Mouse (Mus musculus): ENCODE data around the gene Pank4.

Gene Pank4

DNA sequence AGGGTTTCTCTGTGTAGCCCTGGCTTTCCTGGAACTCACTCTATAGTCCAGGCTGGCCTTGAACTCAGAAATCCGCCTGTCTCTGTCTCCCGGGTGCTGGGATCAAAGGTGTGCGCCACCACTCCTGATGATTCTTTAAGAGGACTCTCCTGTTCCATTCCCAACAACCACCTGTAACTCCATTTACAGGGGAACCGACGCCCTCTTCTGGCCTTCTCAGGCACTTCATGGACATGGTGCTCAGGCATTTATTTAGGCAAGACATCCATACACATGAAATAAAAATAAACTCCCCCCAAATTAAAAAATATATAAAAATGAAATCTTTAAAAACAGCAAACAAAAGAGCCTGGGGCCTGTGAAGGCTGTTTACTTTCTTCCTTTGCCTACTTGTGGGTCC is 3.2 kb downstream of the Pank4 start:
- peak; percentile 78 for DNase-seq (ENCODE audit: low spot score)

DNA sequence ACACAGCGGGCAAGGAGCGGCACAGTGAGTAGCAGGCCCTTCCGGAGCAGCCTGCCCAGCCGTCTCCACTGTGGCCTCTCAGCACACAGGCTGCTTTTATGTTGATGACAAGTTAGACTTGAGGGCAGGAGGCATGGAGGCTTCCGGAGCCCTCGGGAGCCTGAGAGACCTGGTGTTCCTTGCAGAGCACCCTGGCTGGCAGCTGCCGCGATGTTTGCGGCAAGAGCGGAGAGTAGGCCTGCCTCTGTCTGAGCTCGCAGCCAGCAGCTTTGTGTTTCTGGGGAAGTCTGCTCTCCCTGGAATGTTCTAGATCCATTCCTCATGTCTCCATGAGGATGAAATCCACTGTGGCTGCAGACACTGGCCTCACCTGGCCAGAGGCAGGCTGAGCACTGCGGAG is 8.6 kb downstream of the Pank4 start:
- no peak for DNase-seq (ENCODE audit: low spot score)

DNA sequence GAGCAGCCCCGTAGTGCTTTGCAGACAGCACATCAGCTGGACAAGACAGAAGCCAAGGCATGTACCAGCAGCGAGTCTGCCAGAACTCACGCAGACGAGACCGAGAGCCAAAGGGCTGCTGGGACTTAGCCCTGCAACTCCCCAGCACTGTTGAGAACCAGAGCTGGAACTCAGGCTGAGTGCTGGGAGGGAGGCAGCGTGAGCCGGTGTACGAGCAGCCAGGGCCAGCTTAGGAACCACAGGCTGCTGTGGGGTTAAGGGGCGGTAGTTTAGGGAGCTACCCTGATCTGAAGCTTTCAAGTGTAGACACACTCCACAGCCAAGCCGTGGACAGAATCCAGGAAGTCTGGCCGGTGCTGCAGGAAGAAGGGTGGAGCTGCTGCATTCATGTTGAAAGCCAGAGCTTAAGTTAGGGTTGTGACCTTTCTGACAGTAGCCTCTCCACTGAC is 10.3 kb downstream of the Pank4 start:
- no peak for DNase-seq (ENCODE audit: low spot score)

- no peak for DNase-seq (ENCODE audit: low spot score)
Observed at GRCm38 (mm10) chr4:154980110-154980509, 16.2 kb downstream of the Pank4 start.

DNA sequence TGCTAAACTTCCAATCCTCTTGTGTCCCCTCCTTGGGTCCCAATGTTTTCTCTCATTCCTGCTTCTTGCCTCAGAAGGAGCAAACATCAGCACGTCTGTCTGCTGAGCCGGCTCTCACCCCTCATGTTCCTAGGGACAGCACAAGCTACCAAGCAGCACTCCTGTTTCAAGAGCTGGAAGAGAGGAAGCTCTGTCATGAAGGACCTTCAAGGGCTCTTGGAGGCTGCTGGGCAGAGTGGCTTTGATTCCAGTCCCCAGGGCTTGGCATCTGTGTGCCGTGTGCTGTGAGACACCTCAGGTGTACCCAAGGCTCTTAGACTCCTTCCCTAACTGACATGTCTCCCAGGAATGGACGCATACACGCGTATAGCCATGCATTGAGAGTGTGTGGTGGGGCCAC is 17.2 kb downstream of the Pank4 start:
- DNase-seq (ENCODE audit: low spot score): no peak

GRCm38 (mm10) chr4:154981530-154981929 is 17.6 kb downstream of the Pank4 start:
- peak; percentile 80 for DNase-seq (ENCODE audit: low spot score)

DNA sequence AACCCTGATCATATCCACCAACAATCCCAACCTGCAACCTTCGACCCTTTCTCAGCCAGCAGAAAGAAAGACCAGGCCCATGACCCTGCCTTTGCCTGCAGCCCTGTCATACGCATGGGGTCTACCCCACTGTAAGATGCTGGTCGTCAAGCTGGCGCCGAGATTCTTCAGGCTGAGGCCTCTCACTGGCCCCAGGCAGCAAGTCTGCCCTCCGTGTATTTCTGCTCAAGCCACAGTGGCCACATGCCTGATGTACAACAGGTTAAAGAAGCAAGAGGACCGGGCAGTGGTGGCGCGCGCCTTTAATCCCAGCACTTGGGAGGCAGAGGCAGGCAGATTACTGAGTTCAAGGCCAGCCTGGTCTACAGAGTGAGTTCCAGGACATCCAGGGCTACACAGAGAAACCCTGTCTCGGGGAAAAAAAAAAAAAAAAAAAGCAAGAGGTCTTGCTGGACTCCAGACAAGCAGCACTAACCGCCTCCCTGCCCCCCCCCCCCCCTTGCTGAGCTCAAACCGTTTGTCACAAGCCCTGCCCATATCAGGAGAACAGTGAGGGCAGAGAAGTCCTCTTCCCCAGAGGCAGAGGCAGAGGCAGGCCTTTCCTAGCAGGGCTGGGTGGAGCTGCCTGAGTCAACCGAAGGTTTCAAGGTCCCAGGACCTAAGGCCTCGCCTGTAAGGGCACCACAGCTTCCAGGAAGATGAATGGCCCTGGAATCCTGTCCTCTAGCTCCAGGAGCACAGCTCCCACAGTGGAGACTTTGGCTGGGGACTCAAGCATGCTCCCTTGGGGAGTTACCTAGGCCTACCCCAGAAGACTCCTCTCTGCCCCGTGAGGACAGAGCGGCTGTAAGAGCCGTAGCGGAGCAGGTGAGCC is 18.6 kb downstream of the Pank4 start:
- no peak for DNase-seq (ENCODE audit: low spot score)

- no peak for DNase-seq (ENCODE audit: low spot score)
Observed at GRCm38 (mm10) chr4:154983767-154984166, 19.8 kb downstream of the Pank4 start.

- DNase-seq (ENCODE audit: low spot score): peak; percentile 51
Observed at GRCm38 (mm10) chr4:154985151-154985777, 21.3 kb downstream of the Pank4 start.

DNA sequence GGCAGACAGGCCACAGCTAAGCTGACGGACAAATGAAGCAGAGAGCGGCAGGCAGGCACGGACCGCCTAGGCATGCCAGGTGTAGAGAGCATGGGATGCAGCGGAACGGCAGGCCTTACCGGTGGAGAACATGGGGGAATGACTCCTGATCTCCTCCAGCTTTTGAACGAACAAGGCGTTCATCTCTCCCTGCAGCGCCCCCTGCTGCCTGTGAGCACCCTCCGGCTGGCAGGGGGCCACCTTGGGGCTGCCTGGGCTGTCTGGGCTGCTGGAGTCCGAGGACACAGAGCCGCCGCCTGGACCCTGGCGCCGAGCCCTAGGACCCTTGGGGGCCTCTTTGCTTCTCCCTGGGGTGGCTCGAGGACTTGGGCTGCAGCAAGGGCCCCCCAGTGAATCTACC is 22.2 kb downstream of the Pank4 start:
- DNase-seq (ENCODE audit: low spot score): peak; percentile 82

DNA sequence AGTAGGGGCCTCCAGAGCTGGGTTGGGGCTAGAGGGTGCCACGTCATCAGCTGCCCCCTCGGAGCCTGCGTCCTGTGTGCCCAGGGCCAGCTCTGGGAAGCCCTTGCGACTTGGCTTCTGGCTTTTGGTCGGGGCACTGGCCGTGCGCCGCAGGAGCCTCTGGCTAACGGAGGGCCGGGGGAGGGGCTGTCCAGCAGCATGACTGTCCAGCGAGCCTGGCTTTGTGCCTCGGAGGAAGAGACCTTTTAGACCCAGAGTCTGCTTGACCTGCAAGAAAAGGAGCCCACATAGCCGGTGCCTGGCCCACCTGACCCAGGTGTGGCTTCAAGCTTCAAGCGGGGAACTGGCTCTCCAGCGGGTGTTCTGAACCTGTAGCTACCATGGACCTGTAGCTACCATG is 22.8 kb downstream of the Pank4 start:
- no peak for DNase-seq (ENCODE audit: low spot score)

- no peak for DNase-seq (ENCODE audit: low spot score)
Observed at GRCm38 (mm10) chr4:154994876-154995275, 31.0 kb downstream of the Pank4 start.

DNA sequence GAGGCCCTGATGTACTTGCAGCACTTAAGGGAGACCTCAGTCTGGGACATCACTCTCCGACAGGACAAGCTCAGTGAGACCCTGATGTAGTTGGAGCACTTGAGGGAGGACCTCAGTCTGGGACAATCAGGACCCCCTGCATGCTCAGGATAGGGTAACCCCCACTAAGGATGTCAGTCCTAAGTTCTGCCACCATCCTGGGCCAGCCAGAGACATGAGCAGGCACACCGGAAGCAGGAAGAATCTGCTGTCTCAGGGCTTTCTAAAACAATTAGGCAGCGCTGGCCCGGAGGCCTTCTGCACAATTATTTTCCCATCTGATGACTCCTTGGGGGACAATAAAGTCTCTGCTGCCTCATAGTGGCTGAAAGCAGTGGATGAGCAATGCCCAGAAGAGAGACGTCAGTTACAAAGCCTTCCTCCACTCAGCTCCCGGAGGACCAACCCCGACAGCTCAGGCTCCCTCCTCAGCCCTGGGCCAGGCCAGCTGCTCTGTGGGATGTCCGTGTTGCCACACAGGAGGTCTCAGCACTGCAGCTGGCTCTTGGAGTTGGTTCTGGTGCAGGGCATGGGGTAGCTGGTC is 32.7 kb downstream of the Pank4 start:
- peak; percentile 51 for DNase-seq (ENCODE audit: low spot score)

GRCm38 (mm10) chr4:154999379-154999778 is 35.5 kb downstream of the Pank4 start:
- DNase-seq (ENCODE audit: low spot score): no peak

DNA sequence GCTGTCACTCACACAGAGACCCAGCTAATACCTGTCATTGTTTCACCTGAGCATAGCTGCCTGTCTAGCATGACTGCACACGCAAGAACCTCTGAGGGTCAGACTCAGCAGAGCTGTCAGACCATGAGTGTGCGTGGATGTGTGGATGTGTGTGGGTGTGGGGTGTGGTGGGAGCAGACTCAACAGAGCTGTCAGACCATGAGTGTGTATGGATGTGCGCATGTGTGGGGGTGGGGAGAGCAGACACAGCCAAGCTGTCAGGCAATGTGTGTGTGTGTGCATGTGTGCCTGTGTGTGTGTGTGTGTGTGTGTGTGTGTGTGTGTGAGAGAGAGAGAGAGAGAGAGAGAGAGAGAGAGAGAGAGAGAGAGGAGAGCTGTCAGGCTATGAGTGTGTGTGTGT is 41.4 kb downstream of the Pank4 start:
- DNase-seq (ENCODE audit: low spot score): no peak

GRCm38 (mm10) chr4:155006296-155006695 is 42.4 kb downstream of the Pank4 start:
- DNase-seq (ENCODE audit: low spot score): no peak

- DNase-seq (ENCODE audit: low spot score): no peak
Observed at GRCm38 (mm10) chr4:155007641-155008040, 43.7 kb downstream of the Pank4 start.

DNA sequence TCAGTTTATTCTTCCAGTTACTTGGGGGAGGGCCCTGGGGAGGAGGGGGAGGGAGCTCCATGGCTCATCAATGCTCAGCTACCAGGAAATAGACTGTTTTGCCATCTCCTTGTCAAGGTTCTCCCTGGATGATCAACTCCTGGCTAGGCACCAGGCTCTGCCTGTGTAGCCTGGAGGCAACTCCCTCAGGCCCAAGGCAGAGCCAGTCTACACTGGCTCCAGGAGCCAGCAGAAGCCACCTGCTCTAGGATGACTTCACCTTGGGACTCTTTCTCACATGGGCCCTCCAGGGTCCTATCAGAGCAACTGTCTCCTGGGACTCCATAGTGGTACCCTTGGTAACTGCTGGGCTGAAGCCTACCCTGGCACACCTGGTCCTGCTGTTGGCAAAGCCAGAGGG is 44.2 kb downstream of the Pank4 start:
- DNase-seq (ENCODE audit: low spot score): no peak

- DNase-seq (ENCODE audit: low spot score): no peak
Observed at GRCm38 (mm10) chr4:155009216-155009615, 45.3 kb downstream of the Pank4 start.

- no peak for DNase-seq (ENCODE audit: low spot score)
Observed at GRCm38 (mm10) chr4:155010870-155011269, 46.9 kb downstream of the Pank4 start.

DNA sequence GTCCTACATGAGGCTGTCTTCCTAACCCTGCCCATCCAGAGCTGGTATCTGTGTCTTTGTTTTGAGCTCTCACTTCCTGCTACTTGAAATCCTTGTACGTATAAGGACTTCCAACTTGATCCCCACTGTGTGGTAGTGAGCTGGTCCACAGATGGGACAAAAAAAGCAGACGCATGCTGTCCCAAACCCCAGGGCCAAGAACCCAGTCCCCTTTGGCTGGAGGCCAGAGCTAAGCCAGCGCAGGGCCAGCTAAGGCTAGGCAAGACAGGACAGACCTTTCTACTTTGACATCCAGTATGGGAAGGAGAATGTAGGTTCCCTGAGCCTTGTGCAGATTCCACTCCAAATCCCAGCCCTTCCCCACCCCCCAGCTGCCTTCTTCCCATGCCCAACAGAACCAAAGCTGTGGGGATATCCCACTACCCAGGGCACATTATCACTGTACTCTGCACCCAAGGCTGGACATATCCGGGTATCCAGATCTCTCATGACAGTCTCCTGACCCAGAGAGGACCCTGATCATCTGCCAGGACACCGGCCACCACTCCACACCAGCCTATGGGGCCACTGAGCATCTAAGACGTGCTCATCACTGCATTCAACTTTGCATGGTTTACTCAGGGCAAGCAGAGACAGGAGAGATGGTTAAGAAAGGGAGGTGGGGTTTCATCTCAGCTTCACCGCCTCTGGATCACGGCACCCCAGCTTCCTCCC is 47.5 kb downstream of the Pank4 start:
- no peak for DNase-seq (ENCODE audit: low spot score)

GRCm38 (mm10) chr4:155012115-155012514 is 48.2 kb downstream of the Pank4 start:
- DNase-seq (ENCODE audit: low spot score): no peak

Measured in embryo, embryonic 10.5 days (tissue).